8 mouse cellular contexts compared by ENCODE assay signal in the genomic region with DNA sequence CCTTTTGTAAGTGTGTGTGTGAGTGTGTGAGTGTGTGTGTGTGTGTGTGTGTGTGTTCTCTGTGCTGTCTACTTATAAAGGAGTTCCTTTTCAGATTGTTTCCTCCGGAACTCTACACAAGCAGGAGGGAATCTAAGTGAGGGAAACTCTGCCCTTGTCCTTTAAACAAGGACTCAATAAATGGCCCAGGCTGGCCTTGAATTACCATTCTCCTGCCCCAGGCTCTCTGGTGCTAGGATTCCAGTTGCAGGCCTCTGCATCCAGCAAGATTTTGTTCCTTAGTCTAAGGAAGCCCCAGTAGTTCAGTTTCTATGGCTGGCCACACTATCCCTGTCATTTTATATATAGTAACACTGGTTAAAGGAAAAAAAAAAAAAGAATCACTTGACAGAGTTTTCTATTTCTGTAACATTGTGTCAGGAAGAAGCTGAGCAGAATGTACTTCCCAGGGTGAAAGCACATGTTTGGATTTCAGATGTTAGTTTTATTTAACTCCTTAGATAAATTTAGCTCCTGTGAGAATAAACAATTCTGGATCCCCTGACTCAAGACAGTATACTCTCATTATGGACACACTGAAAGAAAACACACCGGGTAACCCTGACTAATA. TPM values are rescaled to one million over a fixed set of nuclear protein-coding genes. Genes with fewer than 3 reads are reported as not detected.
DNase-seq lines count a peak whose midpoint lies in the region; ATAC-seq lines count a peak whose summit lies in the region.

No protein-coding gene starts in this region.

- H3K36me3 ChIP-seq in neural tube, embryonic 11.5 days (ENCODE audit: control insufficient read depth, insufficient read depth, low read length) = no peaks in the 10 kb centered on the region
- no peaks in the 10 kb centered on the region for H3K36me3 ChIP-seq in forebrain, embryonic 16.5 days (ENCODE audit: control insufficient read depth, insufficient read depth)
- no peaks in the 10 kb centered on the region for H3K36me3 ChIP-seq in limb, embryonic 15.5 days

- ATAC-seq in neural tube, embryonic 11.5 days (ENCODE audit: insufficient read depth, low FRiP score, low TSS enrichment) = no peak
- ATAC-seq in forebrain, embryonic 16.5 days = no peak
- no peak for ATAC-seq in limb, embryonic 15.5 days (ENCODE audit: insufficient number of reproducible peaks, low FRiP score, low TSS enrichment, low read depth)

- H3K4me3 ChIP-seq in neural tube, embryonic 11.5 days (ENCODE audit: low read depth, low read length) = peak overlapping the region; percentile 57; the same call in 1 of the 2 replicates
- peak overlapping the region; percentile 62 for H3K4me3 ChIP-seq in forebrain, embryonic 16.5 days (replicated peaks; ENCODE audit: low read length)
- peak overlapping the region; percentile 75 for H3K4me3 ChIP-seq in limb, embryonic 15.5 days

- H3K9me3 ChIP-seq in neural tube, embryonic 11.5 days (ENCODE audit: control insufficient read depth, low read length) = no peaks in the 10 kb centered on the region
- H3K9me3 ChIP-seq in forebrain, embryonic 16.5 days (ENCODE audit: control insufficient read depth, low read length) = no peaks in the 10 kb centered on the region
- no peaks in the 10 kb centered on the region for H3K9me3 ChIP-seq in limb, embryonic 15.5 days

- peak overlapping the region; percentile 50; the same call in 1 of the 2 replicates for H3K9ac ChIP-seq in neural tube, embryonic 11.5 days (ENCODE audit: low read length)
- no peak overlapping the region for H3K9ac ChIP-seq in forebrain, embryonic 16.5 days (replicated peaks; ENCODE audit: low read depth, low read length)
- H3K9ac ChIP-seq in limb, embryonic 15.5 days = no peak overlapping the region

- no peak overlapping the region; the same call in 1 of the 2 replicates for H3K4me2 ChIP-seq in neural tube, embryonic 11.5 days (ENCODE audit: low read depth)
- H3K4me2 ChIP-seq in forebrain, embryonic 16.5 days (ENCODE audit: low read length) = peak overlapping the region; percentile 73
- H3K4me2 ChIP-seq in limb, embryonic 15.5 days = peak overlapping the region; percentile 84

- WGBS in neural tube, embryonic 11.5 days = 68% methylated on average over 2 of the region's 2 CpGs
- 44% methylated on average over 2 of the region's 2 CpGs for WGBS in forebrain, embryonic 16.5 days
- WGBS in limb, embryonic 15.5 days = 55% methylated on average over 2 of the region's 2 CpGs

- H3K27ac ChIP-seq in neural tube, embryonic 11.5 days (ENCODE audit: low read depth, low read length) = no peak overlapping the region
- H3K27ac ChIP-seq in forebrain, embryonic 16.5 days (ENCODE audit: low read length) = no peak overlapping the region
- H3K27ac ChIP-seq in limb, embryonic 15.5 days = no peak overlapping the region

- peaks cover 12% of the 10 kb centered on the region; the same call in 1 of the 2 replicates for H3K27me3 ChIP-seq in neural tube, embryonic 11.5 days (ENCODE audit: control insufficient read depth, insufficient read depth, low read length)
- H3K27me3 ChIP-seq in forebrain, embryonic 16.5 days (replicated peaks; ENCODE audit: control insufficient read depth, insufficient read depth, low read length) = peaks cover 3% of the 10 kb centered on the region
- H3K27me3 ChIP-seq in limb, embryonic 15.5 days = peaks cover 3% of the 10 kb centered on the region; the same call in 1 of the 2 replicates

- no peak for DNase-seq in neural tube, embryonic 11.5 days (ENCODE audit: low spot score)
- no peak for DNase-seq in neural tube, embryonic 10.5 days (ENCODE audit: extremely low spot score, low spot score)
- DNase-seq in telencephalon, adult 2 months (ENCODE audit: low read depth, low spot score) = peak; percentile 42
- DNase-seq in layer of hippocampus, postnatal 25 days (ENCODE audit: extremely low spot score in 1 of 2, low spot score in 1 of 2) = no peak
- DNase-seq in ovary, adult 18-20 months (ENCODE audit: low spot score) = no peak
- no peak for DNase-seq in urinary bladder, postnatal 4 days (ENCODE audit: low spot score in 2 of 2)

- H3K4me1 ChIP-seq in neural tube, embryonic 11.5 days (ENCODE audit: control insufficient read depth, insufficient read depth, low read length) = peaks cover 9% of the 10 kb centered on the region
- H3K4me1 ChIP-seq in forebrain, embryonic 16.5 days (replicated peaks; ENCODE audit: control insufficient read depth, insufficient read depth, low read length) = peaks cover 11% of the 10 kb centered on the region
- H3K4me1 ChIP-seq in limb, embryonic 15.5 days = peaks cover 11% of the 10 kb centered on the region

RNA-seq across cellular contexts. Expression of a gene that starts 1.5 kb away (rescaled TPM):
- 71.1 and 78.0 TPM in 2 replicates for polyA plus RNA-seq in neural tube, embryonic 11.5 days (2014; fragmentation: Nextera tagmentation; extraction: Ambion mirVana)
- 93.1 and 109 TPM in 2 replicates for polyA plus RNA-seq in forebrain, embryonic 16.5 days (2015; fragmentation: Nextera tagmentation; extraction: Ambion mirVana)
- 61.9 and 62.2 TPM in 2 replicates for polyA plus RNA-seq in limb, embryonic 15.5 days (2015; fragmentation: Nextera tagmentation; extraction: Ambion mirVana)
- total RNA-seq in layer of hippocampus, postnatal 25 days (2021) = 10 to 100 TPM; 80.9 to 86.6 TPM

RNA-seq across cellular contexts. Expression of a gene that starts 42.3 kb away (rescaled TPM):
- polyA plus RNA-seq in neural tube, embryonic 11.5 days (2014; fragmentation: Nextera tagmentation; extraction: Ambion mirVana) = 36.0 and 36.4 TPM in 2 replicates
- 30.8 and 32.6 TPM in 2 replicates for polyA plus RNA-seq in forebrain, embryonic 16.5 days (2015; fragmentation: Nextera tagmentation; extraction: Ambion mirVana)
- polyA plus RNA-seq in limb, embryonic 15.5 days (2015; fragmentation: Nextera tagmentation; extraction: Ambion mirVana) = 56.9 and 57.8 TPM in 2 replicates
- total RNA-seq in layer of hippocampus, postnatal 25 days (2021) = 10 to 100 TPM; 21.4 to 21.5 TPM
